Mouse (Mus musculus) stomach, embryonic 15.5 days (tissue): ENCODE results near the gene Pick1. TPM values are rescaled to one million over a fixed set of nuclear protein-coding genes. Genes with fewer than 3 reads are reported as not detected.

ENCODE experiments used
- ATAC-seq: fragments of 200-750 bp; cut with Nextera tagmentation; 2 replicates; pipeline ENCODE4 v1.8.0; 2017; ENCODE audit warnings: low read depth, moderate number of reproducible peaks, moderate TSS enrichment; ENCODE audit not compliant: insufficient read depth, low FRiP score
- H3K27ac ChIP-seq: fragments of 300-500 bp; sonication (generic); 2 replicates; pipeline ENCODE4 v1.5.1; 2015; ENCODE audit warnings: mild to moderate bottlenecking, inconsistent platforms
- H3K27me3 ChIP-seq: fragments of 300-500 bp; sonication (generic); replicated peaks from 2 replicates; pipeline ENCODE4 v1.6.1; 2015; ENCODE audit warnings: inconsistent platforms
- H3K36me3 ChIP-seq: fragments of 300-500 bp; sonication (generic); 2 replicates; pipeline ENCODE4 v1.6.1; 2015; ENCODE audit warnings: inconsistent platforms
- H3K4me1 ChIP-seq: fragments of 300-500 bp; sonication (generic); 2 replicates; pipeline ENCODE4 v1.6.1; 2015; ENCODE audit warnings: inconsistent platforms
- H3K4me2 ChIP-seq: fragments of 300-500 bp; sonication (generic); 2 replicates; pipeline ENCODE4 v1.6.1; 2015; ENCODE audit warnings: mild to moderate bottlenecking, inconsistent platforms
- H3K4me3 ChIP-seq: fragments of 300-500 bp; sonication (generic); replicated peaks from 2 replicates; pipeline ENCODE4 v1.5.1; 2015; ENCODE audit warnings: inconsistent platforms
- H3K9ac ChIP-seq: fragments of 300-500 bp; sonication (generic); 2 replicates; pipeline ENCODE4 v1.6.1; 2015; ENCODE audit warnings: inconsistent platforms
- H3K9me3 ChIP-seq: fragments of 300-500 bp; sonication (generic); 2 replicates; pipeline ENCODE4 v1.6.1; 2016; ENCODE audit warnings: inconsistent platforms
- WGBS: fragments of 180-500 bp; shearing (Covaris S2); methylation state at CpG from one replicate; pipeline ENCODE4 v1.1.7; 2015; 5-methylcytosine and 5-hydroxymethylcytosine counted together
- polyA plus RNA-seq: library from polyadenylated mRNA; unstranded; fragments of >200 nt; fragmentation: Nextera tagmentation; extraction: Ambion mirVana; gene quantifications from 2 replicates; pipeline ENCODE4 v1.2.1, GENCODE M21; 2015

The Pick1 gene
- polyA plus RNA-seq, 1 experiment from 2014 or later, result 47.6 TPM

DNA sequence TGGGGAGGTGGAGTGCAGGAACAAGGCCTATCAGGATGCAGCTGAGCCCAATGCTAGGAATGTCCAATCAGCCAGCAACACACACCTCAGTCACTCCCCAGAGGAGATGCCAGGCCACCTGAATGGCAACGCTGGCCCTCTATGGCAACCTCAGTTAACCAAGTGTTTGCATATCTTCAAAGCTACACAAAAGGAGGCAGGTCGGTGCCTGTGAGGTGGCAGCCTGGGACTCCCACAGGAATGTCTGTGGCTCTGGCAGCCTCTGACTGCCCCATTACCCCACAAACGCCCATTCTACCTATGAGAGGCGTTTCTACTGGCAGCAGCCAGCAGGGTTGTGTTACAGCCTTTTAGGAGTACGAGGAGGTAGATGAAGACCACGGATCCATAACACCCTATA is 69.6 kb downstream of the Pick1 start:
- no peak overlapping the region for H3K4me2 ChIP-seq
- 0 out of 2 replicates have a peak, but pooled peaks cover 4% of the 10 kb centered on the region for H3K4me1 ChIP-seq
- H3K27ac ChIP-seq, result no peak overlapping the region
- no peak overlapping the region for H3K4me3 ChIP-seq
- ATAC-seq, result no peak
- H3K27me3 ChIP-seq, result no peaks in the 10 kb centered on the region
- H3K9me3 ChIP-seq, result no peaks in the 10 kb centered on the region
- 0 out of 2 replicates have a peak, but pooled peaks cover 4% of the 10 kb centered on the region for H3K36me3 ChIP-seq
- no peak overlapping the region for H3K9ac ChIP-seq
- 76% methylated on average over 6 of the region's 6 CpGs for WGBS

Other genes with a start within 250 kb of the Pick1 start
- gene H1f0, start 200.7 kb upstream of the Pick1 start, polyA plus RNA-seq, result 546 and 587 TPM in 2 replicates
- 0.68 and 0.89 TPM in 2 replicates for gene Galr3, start 187.3 kb upstream of the Pick1 start, polyA plus RNA-seq
- gene Ankrd54, start 166.3 kb upstream of the Pick1 start, polyA plus RNA-seq, result 49.7 and 51.8 TPM in 2 replicates
- gene Eif3l, start 154.0 kb upstream of the Pick1 start, polyA plus RNA-seq, result 200 and 222 TPM in 2 replicates
- gene Micall1, start 120.3 kb upstream of the Pick1 start, polyA plus RNA-seq, result 11.5 and 11.9 TPM in 2 replicates
- 308 and 336 TPM in 2 replicates for gene Polr2f, start 88.2 kb upstream of the Pick1 start, polyA plus RNA-seq
- gene 1700088E04Rik, start 87.9 kb upstream of the Pick1 start, polyA plus RNA-seq, result 6.7 and 6.9 TPM in 2 replicates
- gene Sox10, start 63.9 kb upstream of the Pick1 start, polyA plus RNA-seq, result 9.1 and 9.7 TPM in 2 replicates
- 0.61 and 0.65 TPM in 2 replicates for gene Gm49486, start 218 bp downstream of the Pick1 start, polyA plus RNA-seq
- gene Slc16a8, start 25.6 kb downstream of the Pick1 start, polyA plus RNA-seq, result 0.22 and 0.28 TPM in 2 replicates
- gene Baiap2l2, start 56.4 kb downstream of the Pick1 start, polyA plus RNA-seq, result 8.4 and 9.1 TPM in 2 replicates
- gene Pla2g6, start 99.2 kb downstream of the Pick1 start, polyA plus RNA-seq, result 16.6 and 18.9 TPM in 2 replicates
- 5.2 and 6.6 TPM in 2 replicates for gene Maff, start 117.4 kb downstream of the Pick1 start, polyA plus RNA-seq
- 58.5 and 59.9 TPM in 2 replicates for gene Tmem184b, start 174.4 kb downstream of the Pick1 start, polyA plus RNA-seq
- 63.7 and 66.0 TPM in 2 replicates for gene Csnk1e, start 226.4 kb downstream of the Pick1 start, polyA plus RNA-seq